In the genomic region with DNA sequence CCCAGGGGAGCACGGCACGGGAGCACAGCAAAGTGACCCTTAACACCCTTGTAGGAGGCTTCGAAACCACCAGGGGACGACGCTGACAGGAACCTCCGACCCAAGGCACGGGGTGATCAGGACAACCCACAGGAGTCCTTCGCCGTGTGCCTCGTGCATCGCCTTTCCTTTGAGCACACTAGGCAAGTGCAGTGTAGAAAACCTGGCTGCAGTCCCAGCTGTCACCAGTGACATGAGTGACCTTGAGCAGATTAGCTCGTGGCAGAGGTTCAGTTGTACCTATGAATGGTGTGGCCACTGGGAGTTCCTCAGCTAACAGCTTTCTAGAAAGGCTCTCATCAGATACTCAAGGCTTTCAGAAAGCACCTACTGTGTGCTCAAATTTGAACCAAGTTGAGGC, we compare ENCODE assay signal across 9 mouse cellular contexts. TPM values are rescaled to one million over a fixed set of nuclear protein-coding genes. Genes with fewer than 3 reads are reported as not detected.
DNase-seq lines count a peak whose midpoint lies in the region; ATAC-seq and TF ChIP-seq lines count a peak whose summit lies in the region.
"Had no signal": no experiment of that assay in that cellular context is flagged by ENCODE, and none has a peak within 500 bp of the region (broad histone marks: within the 10 kb centered on the region; RNA-seq: fewer than 3 reads in every experiment).

No protein-coding gene starts in this region.

- ATAC-seq in forebrain, embryonic 16.5 days: no peak
- peak; percentile 25; the same call in 1 of the 2 replicates for ATAC-seq in kidney, embryonic 14.5 days (ENCODE audit: low FRiP score, low TSS enrichment)
- no peak for ATAC-seq in lung, postnatal 0 days
- ATAC-seq in megakaryocyte progenitor cell, adult 5-6 weeks (replicated peaks; ENCODE audit: poor library complexity): no peak

- no peak; the same call in 1 of the 2 replicates for TF ChIP-seq CTCF in lung, postnatal 0 days (IDR thresholded peaks at IDR 0.05)

- WGBS in forebrain, embryonic 10.5 days: 83% methylated on average over 12 of the region's 12 CpGs
- 59% methylated on average over 12 of the region's 12 CpGs for WGBS in forebrain, embryonic 16.5 days
- 45% methylated on average over 12 of the region's 12 CpGs for WGBS in kidney, embryonic 14.5 days
- WGBS in lung, postnatal 0 days: 44% methylated on average over 12 of the region's 12 CpGs

- peak overlapping the region; percentile 70 for H3K27ac ChIP-seq in forebrain, embryonic 10.5 days
- H3K27ac ChIP-seq in forebrain, embryonic 16.5 days (ENCODE audit: low read length): no peak overlapping the region
- H3K27ac ChIP-seq in kidney, embryonic 14.5 days (ENCODE audit: low read depth, low read length): peak overlapping the region; percentile 62; the same call in 1 of the 2 replicates
- H3K27ac ChIP-seq in lung, postnatal 0 days (ENCODE audit: low read length): peak overlapping the region; percentile 57; the same call in 1 of the 2 replicates

- H3K27me3 ChIP-seq in forebrain, embryonic 10.5 days (ENCODE audit: poor library complexity, severe bottlenecking): no peaks in the 10 kb centered on the region
- no peaks in the 10 kb centered on the region for H3K27me3 ChIP-seq in forebrain, embryonic 16.5 days (replicated peaks; ENCODE audit: control insufficient read depth, insufficient read depth, low read length)
- H3K27me3 ChIP-seq in kidney, embryonic 14.5 days (ENCODE audit: control insufficient read depth, insufficient read depth, low read length): no peaks in the 10 kb centered on the region
- no peaks in the 10 kb centered on the region for H3K27me3 ChIP-seq in lung, postnatal 0 days (replicated peaks; ENCODE audit: insufficient read depth, low read length)

- peaks cover 87% of the 10 kb centered on the region for H3K4me1 ChIP-seq in forebrain, embryonic 10.5 days
- peaks cover 8% of the 10 kb centered on the region; the same call in 1 of the 2 replicates for H3K4me1 ChIP-seq in forebrain, embryonic 16.5 days (replicated peaks; ENCODE audit: control insufficient read depth, insufficient read depth, low read length)
- peaks cover 25% of the 10 kb centered on the region; the same call in 1 of the 2 replicates for H3K4me1 ChIP-seq in kidney, embryonic 14.5 days (ENCODE audit: control insufficient read depth, insufficient read depth, low read length)
- peaks cover 10% of the 10 kb centered on the region; the same call in 1 of the 2 replicates for H3K4me1 ChIP-seq in lung, postnatal 0 days (ENCODE audit: insufficient read depth, low read depth, low read length)

- H3K4me3 ChIP-seq in forebrain, embryonic 10.5 days: no peak overlapping the region
- H3K4me3 ChIP-seq in forebrain, embryonic 16.5 days (replicated peaks; ENCODE audit: low read length): no peak overlapping the region
- H3K4me3 ChIP-seq in kidney, embryonic 14.5 days (ENCODE audit: low read length): no peak overlapping the region
- no peak overlapping the region for H3K4me3 ChIP-seq in lung, postnatal 0 days (ENCODE audit: low read depth, low read length)

- no peaks in the 10 kb centered on the region for H3K9me3 ChIP-seq in forebrain, embryonic 10.5 days
- no peaks in the 10 kb centered on the region for H3K9me3 ChIP-seq in forebrain, embryonic 16.5 days (ENCODE audit: control insufficient read depth, low read length)
- no peaks in the 10 kb centered on the region for H3K9me3 ChIP-seq in kidney, embryonic 14.5 days (ENCODE audit: control insufficient read depth, low read length)
- no peaks in the 10 kb centered on the region for H3K9me3 ChIP-seq in lung, postnatal 0 days (ENCODE audit: low read length)

- DNase-seq in forebrain, embryonic 10.5 days (ENCODE audit: extremely low spot score, low spot score): no peak
- peak; percentile 45 for DNase-seq in heart, adult 8-10 months (ENCODE audit: low spot score)
- peak; percentile 28 for DNase-seq in lung, postnatal 0 days (ENCODE audit: low spot score)
- no peak for DNase-seq in c-Kit-positive CD71-positive TER-119-positive erythroid progenitor cells, embryonic 14.5 days (ENCODE audit: low spot score)
- DNase-seq in neural tube, embryonic 10.5 days (ENCODE audit: extremely low spot score, low spot score): no peak
- DNase-seq: right cerebral cortex, postnatal 25 days had no signal

- no peak for TF ChIP-seq EP300 in lung, postnatal 0 days (IDR thresholded peaks at IDR 0.05)

- H3K9ac ChIP-seq in forebrain, embryonic 16.5 days (replicated peaks; ENCODE audit: low read depth, low read length): no peak overlapping the region
- no peak overlapping the region for H3K9ac ChIP-seq in kidney, embryonic 14.5 days (ENCODE audit: low read depth, low read length)
- H3K9ac ChIP-seq in lung, postnatal 0 days (replicated peaks; ENCODE audit: low read depth): no peak overlapping the region

- no peak overlapping the region for H3K4me2 ChIP-seq in forebrain, embryonic 16.5 days (ENCODE audit: low read length)
- no peak overlapping the region for H3K4me2 ChIP-seq in kidney, embryonic 14.5 days (replicated peaks; ENCODE audit: low read depth, low read length)
- H3K4me2 ChIP-seq in lung, postnatal 0 days (replicated peaks; ENCODE audit: low read depth, low read length): no peak overlapping the region

- H3K36me3 ChIP-seq in forebrain, embryonic 10.5 days (replicated peaks): no peaks in the 10 kb centered on the region
- no peaks in the 10 kb centered on the region for H3K36me3 ChIP-seq in forebrain, embryonic 16.5 days (ENCODE audit: control insufficient read depth, insufficient read depth)
- no peaks in the 10 kb centered on the region for H3K36me3 ChIP-seq in kidney, embryonic 14.5 days (ENCODE audit: control insufficient read depth, insufficient read depth, low read length)
- no peaks in the 10 kb centered on the region for H3K36me3 ChIP-seq in lung, postnatal 0 days (ENCODE audit: insufficient read depth, low read length)

RNA-seq across cellular contexts. Expression of a gene that starts 22.0 kb away (rescaled TPM):
- polyA plus RNA-seq in forebrain, embryonic 10.5 days (2016; fragmentation: Nextera tagmentation; extraction: Ambion mirVana): 27.7 and 28.3 TPM in 2 replicates
- 8.7 and 8.8 TPM in 2 replicates for polyA plus RNA-seq in forebrain, embryonic 16.5 days (2015; fragmentation: Nextera tagmentation; extraction: Ambion mirVana)
- total RNA-seq in heart, adult 8-10 months (2022): 1 to 10 TPM; 4.2 to 9.8 (median 6.5) TPM
- 7.2 and 8.0 TPM in 2 replicates for polyA plus RNA-seq in kidney, embryonic 14.5 days (2014; fragmentation: Nextera tagmentation; extraction: Ambion mirVana)
- 5.7 and 7.0 TPM in 2 replicates for polyA plus RNA-seq in lung, postnatal 0 days (2015; fragmentation: Nextera tagmentation; extraction: Ambion mirVana)
- 0.12 and 0.62 TPM in 2 replicates for total RNA-seq in megakaryocyte progenitor cell, adult 5-6 weeks (2015)
- total RNA-seq in megakaryocyte progenitor cell, adult 5-6 weeks (2017): 0.42 and 0.88 TPM in 2 replicates

RNA-seq across cellular contexts. Expression of a gene that starts 47.8 kb away (rescaled TPM):
- polyA plus RNA-seq in forebrain, embryonic 10.5 days (2016; fragmentation: Nextera tagmentation; extraction: Ambion mirVana): 830 and 840 TPM in 2 replicates
- polyA plus RNA-seq in forebrain, embryonic 16.5 days (2015; fragmentation: Nextera tagmentation; extraction: Ambion mirVana): 452 and 498 TPM in 2 replicates
- 100 to 1,000 TPM; 323 to 407 (median 359) TPM for total RNA-seq in heart, adult 8-10 months (2022)
- polyA plus RNA-seq in kidney, embryonic 14.5 days (2014; fragmentation: Nextera tagmentation; extraction: Ambion mirVana): 954 and 1,227 TPM in 2 replicates
- 435 and 500 TPM in 2 replicates for polyA plus RNA-seq in lung, postnatal 0 days (2015; fragmentation: Nextera tagmentation; extraction: Ambion mirVana)
- 1,937 and 1,943 TPM in 2 replicates for total RNA-seq in megakaryocyte progenitor cell, adult 5-6 weeks (2015)
- 3,821 and 3,826 TPM in 2 replicates for total RNA-seq in megakaryocyte progenitor cell, adult 5-6 weeks (2017)

Comparison
In these comparisons a context has a peak if more than half of its experiments do, and no peak if none do; other contexts are left out.
1. DNase-seq: peak in heart, adult 8-10 months (single experiment) and lung, postnatal 0 days (single experiment); none in forebrain, embryonic 10.5 days (single experiment), c-Kit-positive CD71-positive TER-119-positive erythroid progenitor cells, embryonic 14.5 days (single experiment) and neural tube, embryonic 10.5 days (single experiment).